Mouse (Mus musculus) midbrain, embryonic 12.5 days (tissue): ENCODE data around the gene Matk. TPM values are rescaled to one million over a fixed set of nuclear protein-coding genes. Genes with fewer than 3 reads are reported as not detected.

Source experiments
- ATAC-seq: fragments of 200-750 bp; cut with Nextera tagmentation; 2 replicates; pipeline ENCODE4 v1.8.0; 2017; ENCODE audit warnings: low read depth, moderate TSS enrichment, moderate library complexity; ENCODE audit not compliant: low FRiP score
- H3K27ac ChIP-seq: fragments of 300-500 bp; sonication (generic); replicated peaks from 2 replicates; pipeline ENCODE4 v1.5.1; 2016; ENCODE audit warnings: mild to moderate bottlenecking
- H3K27me3 ChIP-seq: fragments of 300-500 bp; sonication (generic); 2 replicates; pipeline ENCODE4 v1.6.1; 2016; ENCODE audit warnings: mild to moderate bottlenecking
- H3K36me3 ChIP-seq: fragments of 300-500 bp; sonication (generic); 2 replicates; pipeline ENCODE4 v1.6.1; 2016
- H3K4me1 ChIP-seq: fragments of 300-500 bp; sonication (generic); 2 replicates; pipeline ENCODE4 v1.6.1; 2016
- H3K4me2 ChIP-seq: fragments of 300-500 bp; sonication (generic); replicated peaks from 2 replicates; pipeline ENCODE4 v1.6.1; 2016; ENCODE audit warnings: mild to moderate bottlenecking, moderate library complexity
- H3K4me3 ChIP-seq: fragments of 300-500 bp; sonication (generic); 2 replicates; pipeline ENCODE4 v1.5.1; 2016; ENCODE audit warnings: mild to moderate bottlenecking
- H3K9ac ChIP-seq: fragments of 300-500 bp; sonication (generic); replicated peaks from 2 replicates; pipeline ENCODE4 v1.6.1; 2016; ENCODE audit warnings: mild to moderate bottlenecking, moderate library complexity
- H3K9me3 ChIP-seq: fragments of 300-500 bp; sonication (generic); 2 replicates; pipeline ENCODE4 v1.6.1; 2016; ENCODE audit warnings: mild to moderate bottlenecking
- WGBS: fragments of 180-500 bp; shearing (Covaris S2); methylation state at CpG from one replicate; pipeline ENCODE4 v1.1.7; 2016; 5-methylcytosine and 5-hydroxymethylcytosine counted together
- polyA plus RNA-seq: library from polyadenylated mRNA; unstranded; fragments of >200 nt; fragmentation: Nextera tagmentation; extraction: Ambion mirVana; gene quantifications from 2 replicates; pipeline ENCODE4 v1.2.1, GENCODE M21; 2016

The Matk gene
- polyA plus RNA-seq, 1 experiment from 2014 or later = 5.0 TPM

DNA sequence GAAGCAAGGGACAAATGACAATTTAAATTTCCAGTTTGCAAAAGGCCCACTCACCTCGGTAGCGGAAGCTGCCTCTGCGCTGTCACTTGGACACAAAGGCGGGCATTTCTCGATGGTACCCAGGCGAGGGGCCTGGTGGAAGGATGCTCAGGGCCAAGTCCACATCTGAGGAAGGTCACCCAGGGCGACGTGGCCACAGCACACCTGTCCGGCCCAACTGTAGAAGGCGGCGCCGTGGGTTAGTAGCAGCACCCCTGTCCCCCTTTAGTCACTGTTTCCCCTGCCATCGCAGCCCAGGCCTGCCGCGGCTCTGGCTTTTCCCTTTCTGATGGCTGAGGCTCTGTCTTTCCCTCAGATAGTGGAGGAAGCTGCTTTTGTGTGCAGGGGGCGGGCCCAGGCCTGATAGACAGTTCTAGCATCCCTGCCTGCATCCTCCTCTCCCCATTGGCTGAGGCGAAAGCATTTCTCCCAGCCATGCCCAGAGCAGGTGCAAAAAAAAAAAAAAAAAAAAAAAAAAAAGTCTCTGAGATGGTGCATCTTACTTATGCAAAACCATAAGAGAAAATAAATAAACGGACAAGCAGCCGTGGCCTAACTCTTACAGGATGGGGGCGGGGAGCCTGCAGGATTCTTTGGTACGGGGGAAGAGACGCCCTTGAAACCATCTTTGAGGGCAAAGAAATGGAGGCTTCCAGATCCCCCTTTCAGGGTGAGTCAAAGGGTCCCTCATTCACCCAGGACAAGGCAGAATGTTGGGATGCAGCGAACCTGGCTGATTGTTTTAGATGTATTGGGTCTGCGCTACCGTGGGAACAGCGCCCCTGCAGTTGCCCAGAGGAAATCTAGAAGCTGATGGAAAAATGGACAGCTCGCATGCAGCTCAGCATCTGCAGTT is 22.1 kb upstream of the Matk start, which contains the start of gene Atcay:
Gene Atcay (minus strand): TSS at position 396 of the 895 bp plus-strand sequence.
- peak within 1 kb of the TSS; percentile 63 for H3K4me2 ChIP-seq
- H3K9ac ChIP-seq = peak within 1 kb of the TSS; percentile 76
- H3K27ac ChIP-seq = peak within 1 kb of the TSS; percentile 78
- peak within 1 kb of the TSS; percentile 54 for H3K4me3 ChIP-seq
- H3K36me3 ChIP-seq = peaks cover 5% of the 10 kb centered on the region; the same call in 1 of the 2 replicates
- peak; percentile 86 for ATAC-seq
- peaks cover 40% of the 10 kb centered on the region for H3K4me1 ChIP-seq
- H3K9me3 ChIP-seq = no peaks in the 10 kb centered on the region
- WGBS = 3% methylated on average over 27 of the region's 27 CpGs
- H3K27me3 ChIP-seq = peaks cover 15% of the 10 kb centered on the region

DNA sequence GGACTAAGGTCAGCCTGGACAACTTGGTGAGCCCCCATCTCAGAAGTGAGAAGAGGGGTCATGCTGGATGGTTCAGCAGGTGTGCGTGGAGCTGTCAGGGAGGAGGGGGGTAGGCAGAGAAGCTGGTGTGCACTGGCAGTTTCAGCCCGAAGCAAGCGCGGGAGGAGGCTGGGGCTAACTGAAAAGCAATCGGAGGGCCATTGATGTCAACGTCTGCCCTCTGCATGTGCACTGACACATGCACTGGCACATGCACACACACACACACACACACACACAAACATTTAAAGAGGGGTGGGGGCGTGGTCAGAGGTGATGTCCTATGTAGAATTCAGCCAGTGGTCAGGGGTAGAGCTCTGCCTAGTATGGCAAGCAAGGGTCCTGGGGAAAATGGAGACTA is 21.3 kb upstream of the Matk start:
- ATAC-seq = peak; percentile 10; the same call in 1 of the 2 replicates
- peak overlapping the region; percentile 52; the same call in 1 of the 2 replicates for H3K9ac ChIP-seq
- H3K9me3 ChIP-seq = no peaks in the 10 kb centered on the region
- peaks cover 17% of the 10 kb centered on the region for H3K27me3 ChIP-seq
- 67% methylated on average over 7 of the region's 7 CpGs for WGBS
- H3K4me1 ChIP-seq = peaks cover 40% of the 10 kb centered on the region
- H3K27ac ChIP-seq = peak overlapping the region; percentile 78
- H3K4me2 ChIP-seq = peak overlapping the region; percentile 63
- H3K36me3 ChIP-seq = peaks cover 5% of the 10 kb centered on the region; the same call in 1 of the 2 replicates
- H3K4me3 ChIP-seq = peak overlapping the region; percentile 54

DNA sequence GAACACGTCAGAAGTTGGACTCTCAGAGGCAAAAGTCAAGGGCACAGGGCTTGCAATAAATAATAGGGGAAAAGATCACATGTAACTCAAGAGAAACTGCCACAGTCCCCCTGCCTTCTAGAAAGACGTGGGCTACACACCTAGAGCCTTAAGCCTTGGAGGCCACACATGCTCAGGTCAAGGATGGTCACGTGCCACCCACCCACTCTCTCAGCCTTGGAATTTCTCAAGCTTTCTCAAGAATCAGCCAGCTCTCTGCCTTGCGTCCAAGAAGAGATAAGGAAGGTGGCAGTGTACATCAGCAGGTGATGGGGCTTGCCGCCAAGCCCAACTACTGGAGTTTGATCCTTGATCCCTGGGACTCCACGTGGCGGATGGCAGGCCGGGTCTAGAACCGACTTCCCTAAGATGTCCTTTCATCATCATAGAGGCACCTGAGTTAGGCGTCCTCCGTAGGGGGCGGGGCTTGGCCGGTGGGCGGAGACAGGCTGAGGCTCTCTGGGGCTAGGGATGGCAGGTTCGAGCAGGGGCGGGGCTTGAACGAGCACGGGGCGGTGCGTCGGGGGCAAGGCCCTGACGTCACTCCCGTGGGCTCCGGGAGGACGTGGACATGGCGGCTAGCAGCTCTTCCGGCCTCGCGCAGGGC is 20.0 kb upstream of the Matk start, which contains the start of gene Zfr2:
Gene Zfr2 (plus strand): TSS at position 576 of the 646 bp plus-strand sequence.
- Histone ChIP-seq H3K27ac (0 out of 2 replicates have a peak within 1 kb of the TSS, but pooled peaks have one; percentile 10), H3K4me1 (peaks cover 40% of the 10 kb centered on the region), H3K9ac (peak within 1 kb of the TSS; percentile 86), H3K9me3 (no peaks in the 10 kb centered on the region), H3K36me3 (peaks cover 5% of the 10 kb centered on the region; the same call in 1 of the 2 replicates), H3K27me3 (peaks cover 17% of the 10 kb centered on the region), H3K4me2 (peak within 1 kb of the TSS; percentile 73), H3K4me3 (peak within 1 kb of the TSS; percentile 78)
- WGBS = 8% methylated on average over 29 of the region's 29 CpGs
- peak; percentile 53 for ATAC-seq

DNA sequence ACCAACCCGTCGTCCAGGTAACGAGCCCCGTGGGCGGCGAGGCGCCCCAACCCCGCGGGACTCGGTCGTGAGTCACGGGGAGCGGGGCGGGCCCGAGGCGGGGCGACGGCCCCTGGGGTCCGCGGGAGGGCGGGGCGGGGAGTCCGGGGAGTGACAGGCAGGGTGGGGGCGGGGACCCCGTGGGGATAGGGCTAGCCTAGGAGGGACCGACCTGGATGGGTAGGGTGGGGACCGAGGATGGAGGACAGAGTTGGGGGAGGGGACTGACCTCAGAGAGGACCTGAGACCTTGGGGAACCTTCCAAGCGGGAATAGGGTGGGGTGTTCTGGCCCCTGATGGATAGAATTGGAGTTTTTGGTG is 19.5 kb upstream of the Matk start:
- Histone ChIP-seq H3K4me2 (peak overlapping the region; percentile 73), H3K4me1 (peaks cover 37% of the 10 kb centered on the region), H3K27ac (0 out of 2 replicates have a peak overlapping the region, but pooled peaks have one; percentile 10), H3K9me3 (no peaks in the 10 kb centered on the region), H3K9ac (peak overlapping the region; percentile 86), H3K36me3 (peaks cover 5% of the 10 kb centered on the region; the same call in 1 of the 2 replicates), H3K4me3 (peak overlapping the region; percentile 78), H3K27me3 (peaks cover 21% of the 10 kb centered on the region)
- peak; percentile 43 for ATAC-seq
- WGBS = under 1% methylated on average over 22 of the region's 28 CpGs

DNA sequence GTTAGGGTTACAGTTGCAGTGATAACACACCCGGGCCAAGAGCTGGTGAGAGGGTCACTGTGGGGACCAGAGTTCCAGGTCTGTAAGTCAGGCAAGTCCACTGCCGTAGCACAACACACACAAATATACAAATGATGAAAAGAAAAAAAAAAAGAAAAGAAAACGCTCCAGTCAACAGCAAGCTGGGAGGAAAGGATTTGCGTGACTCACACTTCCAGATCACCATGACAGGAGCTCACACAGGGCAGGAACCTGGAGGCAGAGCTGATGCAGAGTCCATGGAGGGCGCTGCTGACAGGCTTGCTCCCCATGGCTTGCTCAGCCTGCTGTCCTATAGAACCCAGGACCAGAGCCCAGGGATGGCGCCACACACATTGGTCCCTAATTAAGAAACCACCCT is 18.5 kb upstream of the Matk start:
- Histone ChIP-seq H3K4me3 (no peak overlapping the region), H3K9me3 (no peaks in the 10 kb centered on the region), H3K36me3 (no peaks in the 10 kb centered on the region), H3K4me2 (no peak overlapping the region), H3K27me3 (peaks cover 28% of the 10 kb centered on the region), H3K27ac (no peak overlapping the region), H3K4me1 (peaks cover 28% of the 10 kb centered on the region), H3K9ac (no peak overlapping the region)
- no peak for ATAC-seq
- 84% methylated on average over 6 of the region's 6 CpGs for WGBS

DNA sequence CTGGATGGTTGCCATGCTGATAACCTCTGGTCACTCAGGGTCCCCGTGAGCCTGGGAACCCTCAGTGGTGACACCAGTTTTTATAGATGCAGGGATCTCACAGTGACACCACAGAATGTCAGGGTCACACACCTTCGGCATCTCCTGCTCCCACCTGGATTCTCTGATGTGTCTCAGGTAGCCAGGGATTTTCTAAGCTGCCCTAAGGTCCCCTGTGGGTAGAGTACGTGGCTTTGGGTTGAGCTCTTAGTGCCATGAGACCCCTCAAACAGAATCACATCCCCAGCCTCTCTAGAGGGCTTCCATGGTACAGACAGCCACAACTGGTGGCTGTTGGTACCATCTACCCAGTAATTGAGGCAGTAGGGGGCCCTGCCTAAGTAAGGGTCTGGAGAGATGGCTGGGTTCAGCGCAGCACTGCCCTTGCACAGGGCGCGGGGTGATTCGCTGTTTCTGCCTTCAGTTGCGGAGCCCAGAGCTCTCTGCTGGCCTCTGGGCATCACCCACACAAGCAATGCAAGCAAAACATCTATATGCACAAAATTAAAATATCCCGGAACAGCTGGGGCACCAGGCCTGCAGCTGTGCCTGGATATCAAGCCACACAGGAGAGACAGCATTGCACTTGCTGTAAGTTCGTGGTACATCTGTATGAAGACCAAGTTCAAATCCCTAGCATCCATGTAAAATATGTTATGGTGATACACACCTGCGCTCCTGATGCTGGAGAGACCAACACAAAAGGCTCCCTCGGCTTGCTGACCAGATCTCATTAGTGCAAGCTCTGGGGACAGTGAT is 16.1 kb upstream of the Matk start:
- H3K4me3 ChIP-seq = no peak overlapping the region
- no peaks in the 10 kb centered on the region for H3K9me3 ChIP-seq
- no peak overlapping the region for H3K4me2 ChIP-seq
- ATAC-seq = no peak
- H3K36me3 ChIP-seq = no peaks in the 10 kb centered on the region
- H3K27ac ChIP-seq = 0 out of 2 replicates have a peak overlapping the region, but pooled peaks have one; percentile 15
- 84% methylated on average over 12 of the region's 12 CpGs for WGBS
- H3K4me1 ChIP-seq = peaks cover 22% of the 10 kb centered on the region
- H3K27me3 ChIP-seq = peaks cover 42% of the 10 kb centered on the region
- no peak overlapping the region for H3K9ac ChIP-seq

DNA sequence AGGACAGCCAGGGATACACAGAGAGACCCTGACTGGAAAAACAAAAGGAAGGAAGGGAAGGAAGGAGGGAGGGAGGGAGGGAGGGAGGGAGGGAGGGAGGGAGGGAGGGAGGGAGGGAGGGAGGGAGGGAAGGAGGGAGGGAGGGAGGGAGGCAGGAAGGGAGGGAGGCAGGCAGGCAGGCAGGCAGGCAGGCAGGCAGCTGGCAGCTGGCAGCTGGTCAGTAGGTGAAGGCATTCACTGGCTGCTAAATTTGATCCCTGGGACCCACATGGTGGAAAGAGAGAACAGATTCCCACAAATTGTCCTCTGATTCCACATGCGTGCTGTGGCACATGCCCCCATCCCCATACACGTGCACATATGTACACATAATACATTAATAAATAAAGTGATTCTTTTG is 14.1 kb upstream of the Matk start:
- WGBS = 83% methylated on average over 2 of the region's 2 CpGs
- H3K4me1 ChIP-seq = peaks cover 11% of the 10 kb centered on the region
- no peak overlapping the region for H3K4me2 ChIP-seq
- no peak overlapping the region for H3K9ac ChIP-seq
- H3K27ac ChIP-seq = no peak overlapping the region
- no peak overlapping the region for H3K4me3 ChIP-seq
- ATAC-seq = no peak
- no peaks in the 10 kb centered on the region for H3K9me3 ChIP-seq
- peaks cover 50% of the 10 kb centered on the region for H3K27me3 ChIP-seq
- no peaks in the 10 kb centered on the region for H3K36me3 ChIP-seq

DNA sequence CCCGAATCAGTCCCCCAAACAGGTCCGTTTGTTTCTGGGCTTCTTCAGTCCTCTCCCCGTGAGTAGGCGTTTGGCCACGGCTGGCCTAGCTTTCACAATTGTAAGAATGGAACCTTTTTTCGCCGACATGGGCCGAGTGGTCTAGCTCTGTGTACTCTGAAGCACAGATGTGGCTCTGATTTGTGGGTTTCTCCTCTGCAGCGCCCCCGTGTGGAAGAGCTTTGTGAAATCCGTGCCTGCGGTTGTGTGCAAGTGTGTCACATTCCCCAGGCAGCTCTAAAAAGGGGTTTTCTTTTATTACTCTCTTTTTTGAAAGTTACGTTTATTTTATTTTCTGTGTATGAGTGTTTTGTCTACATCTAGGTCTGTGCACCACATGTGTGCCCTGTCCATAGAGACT is 11.9 kb upstream of the Matk start:
- H3K4me3 ChIP-seq = no peak overlapping the region
- H3K36me3 ChIP-seq = no peaks in the 10 kb centered on the region
- H3K4me1 ChIP-seq = peaks cover 12% of the 10 kb centered on the region
- 25% methylated on average over 13 of the region's 13 CpGs for WGBS
- H3K4me2 ChIP-seq = no peak overlapping the region
- peaks cover 56% of the 10 kb centered on the region for H3K27me3 ChIP-seq
- ATAC-seq = no peak
- no peak overlapping the region for H3K27ac ChIP-seq
- no peak overlapping the region for H3K9ac ChIP-seq
- no peaks in the 10 kb centered on the region for H3K9me3 ChIP-seq

DNA sequence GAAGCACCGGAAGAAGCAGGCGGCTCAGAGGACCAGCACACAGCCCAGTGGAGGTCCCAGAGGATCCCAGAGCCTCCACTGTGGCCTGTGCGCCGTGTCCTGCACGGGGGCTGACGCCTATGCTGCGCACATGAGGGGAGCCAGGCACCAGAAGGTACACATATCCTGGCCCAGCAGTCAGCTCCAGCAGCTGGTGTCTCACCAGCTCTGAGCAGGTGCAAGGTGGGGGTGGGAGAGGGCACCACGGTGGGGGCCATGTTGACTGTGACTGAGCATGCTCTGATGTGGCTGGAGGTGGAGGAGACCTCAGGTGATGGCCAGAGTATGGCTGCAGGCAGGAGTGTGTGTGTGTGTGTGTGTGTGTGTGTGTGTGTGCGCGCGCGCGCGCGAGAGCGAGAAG is 10.7 kb upstream of the Matk start:
- ATAC-seq = no peak
- Histone ChIP-seq H3K27me3 (peaks cover 55% of the 10 kb centered on the region), H3K9ac (no peak overlapping the region), H3K36me3 (no peaks in the 10 kb centered on the region), H3K4me3 (no peak overlapping the region), H3K9me3 (no peaks in the 10 kb centered on the region), H3K27ac (no peak overlapping the region), H3K4me1 (peaks cover 12% of the 10 kb centered on the region), H3K4me2 (no peak overlapping the region)
- WGBS = 92% methylated on average over 16 of the region's 16 CpGs

DNA sequence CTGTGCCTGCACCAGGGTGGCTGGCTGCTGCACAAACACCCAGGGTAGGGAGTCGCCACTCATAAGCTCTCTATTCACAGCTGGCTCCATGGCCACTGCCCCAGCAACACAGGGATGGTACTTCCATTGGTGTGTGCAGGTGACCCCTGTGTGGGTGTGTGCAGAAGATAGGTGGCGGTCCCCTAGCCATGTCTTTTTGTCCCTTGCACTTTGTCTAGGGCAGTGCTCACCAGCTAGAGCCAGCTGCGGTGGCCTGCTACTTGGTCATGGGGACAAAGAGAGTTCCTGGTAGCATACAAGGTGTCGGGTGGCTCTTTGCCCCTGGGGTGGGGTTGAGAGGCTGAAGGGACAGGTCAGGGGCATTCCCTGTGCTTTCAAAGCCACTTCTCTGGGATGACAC is 8.6 kb upstream of the Matk start:
- Histone ChIP-seq H3K27ac (no peak overlapping the region), H3K27me3 (peaks cover 62% of the 10 kb centered on the region), H3K4me1 (peaks cover 12% of the 10 kb centered on the region), H3K9me3 (no peaks in the 10 kb centered on the region), H3K4me3 (no peak overlapping the region), H3K9ac (no peak overlapping the region), H3K4me2 (no peak overlapping the region), H3K36me3 (0 out of 2 replicates have a peak, but pooled peaks cover 4% of the 10 kb centered on the region)
- peak; percentile 1; the same call in 1 of the 2 replicates for ATAC-seq
- WGBS = 79% methylated on average over 4 of the region's 4 CpGs

DNA sequence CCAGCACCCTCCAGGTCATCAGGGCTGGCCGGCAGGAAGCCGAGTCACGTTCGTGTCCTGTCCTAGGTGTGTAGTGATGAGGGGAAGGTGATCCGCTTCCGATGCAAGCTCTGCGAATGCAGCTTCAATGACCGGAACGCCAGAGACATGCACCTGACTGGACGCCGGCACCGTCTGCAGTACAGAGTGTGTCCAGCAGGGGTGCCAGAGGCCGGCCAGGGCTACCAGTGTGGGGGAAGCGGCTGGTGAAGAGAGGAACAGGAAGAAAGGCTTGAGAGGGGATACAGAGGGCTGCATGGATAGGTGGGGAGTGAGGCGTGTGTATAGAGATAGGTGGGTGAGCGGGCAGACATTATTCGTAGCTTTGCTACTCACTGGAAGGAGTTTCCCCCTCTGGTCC is 8.1 kb upstream of the Matk start:
- WGBS = 9% methylated on average over 17 of the region's 17 CpGs
- Histone ChIP-seq H3K27ac (no peak overlapping the region), H3K36me3 (0 out of 2 replicates have a peak, but pooled peaks cover 4% of the 10 kb centered on the region), H3K4me1 (peaks cover 11% of the 10 kb centered on the region), H3K27me3 (peaks cover 60% of the 10 kb centered on the region), H3K9ac (no peak overlapping the region), H3K4me3 (no peak overlapping the region), H3K9me3 (no peaks in the 10 kb centered on the region), H3K4me2 (no peak overlapping the region)
- ATAC-seq = peak; percentile 61
